In the genomic region with DNA sequence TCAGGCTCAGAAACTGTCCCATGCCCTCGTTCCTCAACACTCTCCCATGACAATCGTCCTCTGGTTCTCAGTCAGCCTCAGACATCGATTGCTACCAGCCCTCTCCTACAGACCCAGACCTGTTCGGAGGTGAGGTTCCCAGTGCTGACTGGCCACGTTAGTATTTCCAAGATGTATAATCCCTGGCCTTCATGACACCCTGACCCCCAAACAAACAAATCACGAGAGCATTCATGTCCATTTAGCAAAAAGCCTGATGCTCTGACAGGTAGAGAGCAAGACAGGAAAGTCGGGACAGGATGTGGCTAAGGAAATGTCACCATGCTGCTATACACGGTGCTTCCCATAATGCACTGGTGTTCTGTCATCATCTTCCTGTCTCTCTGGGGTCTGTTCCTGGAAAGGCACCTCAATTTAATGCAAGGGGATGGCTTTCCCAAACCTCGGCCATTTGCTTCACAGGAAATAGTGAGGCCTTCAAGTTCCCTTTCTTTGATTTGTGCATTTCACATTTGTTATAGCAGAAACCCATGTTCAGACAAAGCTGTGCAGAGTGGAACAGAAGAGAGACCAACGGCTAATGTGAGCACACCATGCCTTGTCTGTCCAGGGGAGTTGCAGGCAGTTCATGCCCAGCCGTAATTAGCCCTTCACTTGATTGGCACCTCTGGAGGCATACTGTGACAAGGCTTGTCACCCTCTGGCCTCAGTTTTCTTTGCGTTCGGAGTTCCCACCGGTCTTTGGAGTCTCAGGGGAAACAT, we compare ENCODE assay signal across 11 mouse cellular contexts. TPM values are rescaled to one million over a fixed set of nuclear protein-coding genes. Genes with fewer than 3 reads are reported as not detected.
A peak's percentile ranks its signal among the peaks of the same experiment; 100 is the strongest.
DNase-seq lines count a peak whose midpoint lies in the region; ATAC-seq and TF ChIP-seq lines count a peak whose summit lies in the region.
"Had no signal": no experiment of that assay in that cellular context is flagged by ENCODE, and none has a peak within 500 bp of the region (broad histone marks: within the 10 kb centered on the region; RNA-seq: fewer than 3 reads in every experiment).

No protein-coding gene starts in this region.

- WGBS in embryonic facial prominence, embryonic 11.5 days: 68% methylated on average over 14 of the region's 14 CpGs
- WGBS in embryonic facial prominence, embryonic 10.5 days: 65% methylated on average over 14 of the region's 14 CpGs
- 35% methylated on average over 14 of the region's 14 CpGs for WGBS in bone marrow, adult 2 months
- 52% methylated on average over 14 of the region's 14 CpGs for WGBS in hindbrain, embryonic 14.5 days
- WGBS in neural tube, embryonic 12.5 days: 71% methylated on average over 14 of the region's 14 CpGs
- 73% methylated on average over 14 of the region's 14 CpGs for WGBS in heart, embryonic 11.5 days (ENCODE audit: insufficient replicate concordance)
- 67% methylated on average over 14 of the region's 14 CpGs for WGBS in kidney, embryonic 16.5 days

- TF ChIP-seq POLR2A in bone marrow, adult 2 months (IDR thresholded peaks at IDR 0.05; ENCODE audit: borderline replicate concordance, control insufficient read depth, low read depth, low read length): no peak

- TF ChIP-seq CTCF in bone marrow, adult 2 months (IDR thresholded peaks at IDR 0.05; ENCODE audit: control insufficient read depth, insufficient read depth, low read length): no peak

- no peak overlapping the region for H3K9ac ChIP-seq in embryonic facial prominence, embryonic 11.5 days (replicated peaks; ENCODE audit: low read length)
- H3K9ac ChIP-seq in hindbrain, embryonic 14.5 days: no peak overlapping the region
- H3K9ac ChIP-seq in neural tube, embryonic 12.5 days: no peak overlapping the region
- H3K9ac ChIP-seq in heart, embryonic 11.5 days (ENCODE audit: low read depth, low read length): no peak overlapping the region
- H3K9ac ChIP-seq in kidney, embryonic 16.5 days (replicated peaks; ENCODE audit: low read length): no peak overlapping the region
- H3K9ac ChIP-seq: embryonic facial prominence, embryonic 13.5 days; limb, embryonic 15.5 days had no signal

- H3K27me3 ChIP-seq in embryonic facial prominence, embryonic 11.5 days (ENCODE audit: control insufficient read depth, insufficient read depth, low read length): no peaks in the 10 kb centered on the region
- no peaks in the 10 kb centered on the region; the same call in 1 of the 2 replicates for H3K27me3 ChIP-seq in embryonic facial prominence, embryonic 10.5 days (replicated peaks; ENCODE audit: low read depth, poor library complexity, severe bottlenecking)
- no peaks in the 10 kb centered on the region for H3K27me3 ChIP-seq in hindbrain, embryonic 14.5 days (ENCODE audit: control insufficient read depth, insufficient read depth, low read length)
- no peaks in the 10 kb centered on the region for H3K27me3 ChIP-seq in neural tube, embryonic 12.5 days (replicated peaks)
- H3K27me3 ChIP-seq in heart, embryonic 11.5 days (ENCODE audit: control insufficient read depth, insufficient read depth, low read length): no peaks in the 10 kb centered on the region
- H3K27me3 ChIP-seq in kidney, embryonic 16.5 days (ENCODE audit: insufficient read depth, low read length): no peaks in the 10 kb centered on the region
- H3K27me3 ChIP-seq: embryonic facial prominence, embryonic 13.5 days; limb, embryonic 15.5 days had no signal

- H3K9me3 ChIP-seq in embryonic facial prominence, embryonic 11.5 days (replicated peaks; ENCODE audit: control insufficient read depth, low read length): no peaks in the 10 kb centered on the region
- H3K9me3 ChIP-seq in embryonic facial prominence, embryonic 10.5 days: no peaks in the 10 kb centered on the region
- H3K9me3 ChIP-seq in hindbrain, embryonic 14.5 days (ENCODE audit: control insufficient read depth, low read length): no peaks in the 10 kb centered on the region
- H3K9me3 ChIP-seq in neural tube, embryonic 12.5 days: no peaks in the 10 kb centered on the region
- no peaks in the 10 kb centered on the region for H3K9me3 ChIP-seq in heart, embryonic 11.5 days (replicated peaks; ENCODE audit: control insufficient read depth, low read length)
- no peaks in the 10 kb centered on the region for H3K9me3 ChIP-seq in kidney, embryonic 16.5 days (ENCODE audit: low read length)
- H3K9me3 ChIP-seq: embryonic facial prominence, embryonic 13.5 days; limb, embryonic 15.5 days had no signal

- peak; percentile 46; the same call in 1 of the 2 replicates for ATAC-seq in embryonic facial prominence, embryonic 11.5 days (replicated peaks; ENCODE audit: insufficient number of reproducible peaks, low FRiP score, low TSS enrichment, low read depth)
- ATAC-seq in hindbrain, embryonic 14.5 days (ENCODE audit: low FRiP score): peak; percentile 53
- peak; percentile 7; the same call in 1 of the 2 replicates for ATAC-seq in neural tube, embryonic 12.5 days (ENCODE audit: low FRiP score, low read depth)
- ATAC-seq in heart, embryonic 11.5 days (replicated peaks; ENCODE audit: insufficient number of reproducible peaks, low FRiP score, low TSS enrichment): no peak
- ATAC-seq in kidney, embryonic 16.5 days (ENCODE audit: low FRiP score, low TSS enrichment): no peak

- H3K36me3 ChIP-seq in embryonic facial prominence, embryonic 11.5 days (replicated peaks; ENCODE audit: control insufficient read depth, insufficient read depth, low read depth, low read length): no peaks in the 10 kb centered on the region
- H3K36me3 ChIP-seq in embryonic facial prominence, embryonic 10.5 days (replicated peaks): peaks cover 13% of the 10 kb centered on the region
- H3K36me3 ChIP-seq in hindbrain, embryonic 14.5 days (replicated peaks; ENCODE audit: control insufficient read depth, insufficient read depth): peaks cover 7% of the 10 kb centered on the region; the same call in 1 of the 2 replicates
- 0 out of 2 replicates have a peak, but pooled peaks cover 9% of the 10 kb centered on the region for H3K36me3 ChIP-seq in neural tube, embryonic 12.5 days
- H3K36me3 ChIP-seq in heart, embryonic 11.5 days (ENCODE audit: control insufficient read depth, insufficient read depth, low read length): peaks cover 2% of the 10 kb centered on the region; the same call in 1 of the 2 replicates
- H3K36me3 ChIP-seq in kidney, embryonic 16.5 days (ENCODE audit: insufficient read depth, low read length): no peaks in the 10 kb centered on the region

- H3K4me1 ChIP-seq in embryonic facial prominence, embryonic 11.5 days (ENCODE audit: control insufficient read depth, insufficient read depth, low read length): no peaks in the 10 kb centered on the region
- H3K4me1 ChIP-seq in embryonic facial prominence, embryonic 10.5 days: peaks cover 3% of the 10 kb centered on the region; the same call in 1 of the 2 replicates
- peaks cover 5% of the 10 kb centered on the region; the same call in 1 of the 2 replicates for H3K4me1 ChIP-seq in bone marrow, adult 2 months (ENCODE audit: control insufficient read depth, insufficient read depth, low read length)
- no peaks in the 10 kb centered on the region for H3K4me1 ChIP-seq in hindbrain, embryonic 14.5 days (replicated peaks; ENCODE audit: control insufficient read depth, insufficient read depth, low read length)
- no peaks in the 10 kb centered on the region for H3K4me1 ChIP-seq in neural tube, embryonic 12.5 days
- peaks cover 22% of the 10 kb centered on the region for H3K4me1 ChIP-seq in heart, embryonic 11.5 days (ENCODE audit: control insufficient read depth, insufficient read depth, low read length)
- no peaks in the 10 kb centered on the region for H3K4me1 ChIP-seq in kidney, embryonic 16.5 days (ENCODE audit: insufficient read depth, low read length)
- H3K4me1 ChIP-seq: embryonic facial prominence, embryonic 13.5 days; limb, embryonic 15.5 days had no signal

- no peak overlapping the region for H3K4me3 ChIP-seq in embryonic facial prominence, embryonic 11.5 days (ENCODE audit: low read depth, low read length)
- H3K4me3 ChIP-seq in embryonic facial prominence, embryonic 10.5 days: no peak overlapping the region
- H3K4me3 ChIP-seq in bone marrow, adult 2 months (replicated peaks; ENCODE audit: control insufficient read depth, low read depth, low read length): peak overlapping the region; percentile 34
- no peak overlapping the region for H3K4me3 ChIP-seq in hindbrain, embryonic 14.5 days (replicated peaks; ENCODE audit: low read length)
- no peak overlapping the region for H3K4me3 ChIP-seq in neural tube, embryonic 12.5 days
- H3K4me3 ChIP-seq in heart, embryonic 11.5 days (ENCODE audit: low read depth, low read length): no peak overlapping the region
- H3K4me3 ChIP-seq in kidney, embryonic 16.5 days (ENCODE audit: low read length): no peak overlapping the region
- H3K4me3 ChIP-seq: embryonic facial prominence, embryonic 13.5 days; limb, embryonic 15.5 days had no signal

- H3K4me2 ChIP-seq in embryonic facial prominence, embryonic 11.5 days (ENCODE audit: low read depth, low read length): no peak overlapping the region
- H3K4me2 ChIP-seq in hindbrain, embryonic 14.5 days (replicated peaks): no peak overlapping the region
- no peak overlapping the region for H3K4me2 ChIP-seq in neural tube, embryonic 12.5 days (replicated peaks)
- H3K4me2 ChIP-seq in heart, embryonic 11.5 days: no peak overlapping the region
- H3K4me2 ChIP-seq in kidney, embryonic 16.5 days (replicated peaks; ENCODE audit: low read depth, low read length): no peak overlapping the region
- H3K4me2 ChIP-seq: embryonic facial prominence, embryonic 13.5 days; limb, embryonic 15.5 days had no signal

- no peak for DNase-seq in embryonic facial prominence, embryonic 11.5 days (ENCODE audit: low spot score)
- DNase-seq in embryonic facial prominence, embryonic 10.5 days (ENCODE audit: low spot score): no peak
- no peak for DNase-seq in hindbrain, embryonic 14.5 days (ENCODE audit: low spot score)
- DNase-seq in right cerebral cortex, postnatal 14 days: no peak
- DNase-seq: heart, adult 11 months had no signal

- no peak overlapping the region for H3K27ac ChIP-seq in embryonic facial prominence, embryonic 11.5 days (replicated peaks; ENCODE audit: low read depth, low read length)
- H3K27ac ChIP-seq in embryonic facial prominence, embryonic 10.5 days (replicated peaks): no peak overlapping the region
- H3K27ac ChIP-seq in bone marrow, adult 2 months (ENCODE audit: control insufficient read depth, insufficient read depth, low read depth, low read length, poor library complexity): peak overlapping the region; percentile 79
- H3K27ac ChIP-seq in hindbrain, embryonic 14.5 days: no peak overlapping the region
- no peak overlapping the region for H3K27ac ChIP-seq in neural tube, embryonic 12.5 days
- H3K27ac ChIP-seq in heart, embryonic 11.5 days (ENCODE audit: low read depth, low read length): no peak overlapping the region
- H3K27ac ChIP-seq in kidney, embryonic 16.5 days (ENCODE audit: low read length): no peak overlapping the region
- H3K27ac ChIP-seq: embryonic facial prominence, embryonic 13.5 days; limb, embryonic 15.5 days had no signal

RNA-seq across cellular contexts. Expression of a gene that starts 23.5 kb away (rescaled TPM):
- polyA plus RNA-seq in embryonic facial prominence, embryonic 11.5 days (2014; fragmentation: Nextera tagmentation; extraction: Ambion mirVana): 97.8 and 110 TPM in 2 replicates
- polyA plus RNA-seq in embryonic facial prominence, embryonic 10.5 days (2016; fragmentation: Nextera tagmentation; extraction: Ambion mirVana): 65.6 and 68.3 TPM in 2 replicates
- polyA plus RNA-seq in bone marrow, adult 2 months (2011; ENCODE audit: insufficient read depth, insufficient read length, low replicate concordance, missing spikeins): 144 and 171 TPM in 2 replicates
- polyA plus RNA-seq in hindbrain, embryonic 14.5 days (2014; fragmentation: Nextera tagmentation; extraction: Ambion mirVana): 202 and 219 TPM in 2 replicates
- polyA plus RNA-seq in neural tube, embryonic 12.5 days (2016; fragmentation: Nextera tagmentation; extraction: Ambion mirVana): 144 and 147 TPM in 2 replicates
- polyA plus RNA-seq in heart, embryonic 11.5 days (2014; fragmentation: Nextera tagmentation; extraction: Ambion mirVana): 117 and 126 TPM in 2 replicates
- 67.2 and 72.8 TPM in 2 replicates for polyA plus RNA-seq in kidney, embryonic 16.5 days (2015; fragmentation: Nextera tagmentation; extraction: Ambion mirVana)

RNA-seq across cellular contexts. Expression of a gene that starts 24.3 kb away (rescaled TPM):
- polyA plus RNA-seq in embryonic facial prominence, embryonic 11.5 days (2014; fragmentation: Nextera tagmentation; extraction: Ambion mirVana): not detected in 2 replicates
- not detected in 2 replicates for polyA plus RNA-seq in embryonic facial prominence, embryonic 10.5 days (2016; fragmentation: Nextera tagmentation; extraction: Ambion mirVana)
- polyA plus RNA-seq in bone marrow, adult 2 months (2011; ENCODE audit: insufficient read depth, insufficient read length, low replicate concordance, missing spikeins): not detected in 2 replicates
- polyA plus RNA-seq in hindbrain, embryonic 14.5 days (2014; fragmentation: Nextera tagmentation; extraction: Ambion mirVana): not detected in 2 replicates
- 0.11 TPM in 1 of 2 replicates, not detected in the other for polyA plus RNA-seq in neural tube, embryonic 12.5 days (2016; fragmentation: Nextera tagmentation; extraction: Ambion mirVana)
- polyA plus RNA-seq in heart, embryonic 11.5 days (2014; fragmentation: Nextera tagmentation; extraction: Ambion mirVana): 0.14 TPM in 1 of 2 replicates, not detected in the other
- not detected in 2 replicates for polyA plus RNA-seq in kidney, embryonic 16.5 days (2015; fragmentation: Nextera tagmentation; extraction: Ambion mirVana)
- polyA plus RNA-seq: embryonic facial prominence, embryonic 13.5 days had no signal

Comparison
In these comparisons a context has a peak if more than half of its experiments do, and no peak if none do; other contexts are left out.
1. ATAC-seq: peak in embryonic facial prominence, embryonic 11.5 days (single experiment), hindbrain, embryonic 14.5 days (single experiment) and neural tube, embryonic 12.5 days (single experiment); none in heart, embryonic 11.5 days (single experiment) and kidney, embryonic 16.5 days (single experiment).